Mouse (Mus musculus) adrenal gland, postnatal 25 days (tissue): ENCODE results near the gene Lrrc18. TPM values are rescaled to one million over a fixed set of nuclear protein-coding genes. Genes with fewer than 3 reads are reported as not detected.

ENCODE experiments used
- DNase-seq: peaks from one replicate; pipeline ENCODE4 v3.0.0; 2021; ENCODE audit warnings: mixed read lengths
- long read RNA-seq: library from polyadenylated mRNA; stranded (forward); transcript quantifications from one replicate; pipeline ENCODE4 v2.0.0, GENCODE M21; 2021
- total RNA-seq: library from RNA; stranded (reverse); gene quantifications from 2 replicates; pipeline ENCODE4 v1.2.3, GENCODE M21; 2021

The Lrrc18 gene
- 0.79 and 1.2 TPM in 2 replicates for total RNA-seq
- long read RNA-seq, result 0 reads

- DNase-seq, result no peak
These were observed at the start of gene Lrrc18 for GRCm38 (mm10) chr14:32991082-32991481. Gene Lrrc18, plus strand, starts transcription at chr14:32991382.

GRCm38 (mm10) chr14:32947512-32947911 is 43.7 kb upstream of the Lrrc18 start:
- DNase-seq, result no peak

GRCm38 (mm10) chr14:32950312-32951301 is 40.6 kb upstream of the Lrrc18 start:
- peak; percentile 7 for DNase-seq

- DNase-seq, result peak; percentile 8
These were observed 34.7 kb upstream of the Lrrc18 start for GRCm38 (mm10) chr14:32956486-32956885.

- DNase-seq, result no peak
These were observed 32.5 kb upstream of the Lrrc18 start for GRCm38 (mm10) chr14:32958671-32959070.

GRCm38 (mm10) chr14:32960481-32960880 is 30.7 kb upstream of the Lrrc18 start:
- peak; percentile 71 for DNase-seq

- no peak for DNase-seq
These were observed 26.4 kb upstream of the Lrrc18 start for GRCm38 (mm10) chr14:32964742-32965141.

- DNase-seq, result no peak
These were observed 20.5 kb upstream of the Lrrc18 start for GRCm38 (mm10) chr14:32970700-32971099.

- DNase-seq, result no peak
These were observed 6.9 kb upstream of the Lrrc18 start for GRCm38 (mm10) chr14:32984176-32984738.

- DNase-seq, result no peak
These were observed 4.5 kb upstream of the Lrrc18 start for GRCm38 (mm10) chr14:32986659-32987058.

- no peak for DNase-seq
These were observed 3.9 kb downstream of the Lrrc18 start for GRCm38 (mm10) chr14:32994954-32995636.

GRCm38 (mm10) chr14:32999511-32999910 is 8.3 kb downstream of the Lrrc18 start:
- no peak for DNase-seq

GRCm38 (mm10) chr14:33000112-33000979 is 9.2 kb downstream of the Lrrc18 start:
- no peak for DNase-seq

GRCm38 (mm10) chr14:33005114-33005513 is 13.9 kb downstream of the Lrrc18 start:
- no peak for DNase-seq

- no peak for DNase-seq
These were observed 16.5 kb downstream of the Lrrc18 start for GRCm38 (mm10) chr14:33007638-33008037.

GRCm38 (mm10) chr14:33019050-33019449 is 27.9 kb downstream of the Lrrc18 start:
- no peak for DNase-seq

GRCm38 (mm10) chr14:33019606-33020005 is 28.4 kb downstream of the Lrrc18 start:
- DNase-seq, result no peak

GRCm38 (mm10) chr14:33030849-33031248 is 39.7 kb downstream of the Lrrc18 start:
- no peak for DNase-seq

- DNase-seq, result peak; percentile 41
These were observed 42.2 kb downstream of the Lrrc18 start for GRCm38 (mm10) chr14:33033424-33033823.

GRCm38 (mm10) chr14:33035386-33035785 is 44.2 kb downstream of the Lrrc18 start:
- DNase-seq, result no peak

- DNase-seq, result no peak
These were observed 45.6 kb downstream of the Lrrc18 start for GRCm38 (mm10) chr14:33036811-33037210.

- no peak for DNase-seq
These were observed 54.0 kb downstream of the Lrrc18 start for GRCm38 (mm10) chr14:33045217-33045616.
